Mouse (Mus musculus) kidney, postnatal 14 days (tissue): Measurements from ENCODE around the gene Ptges2.

Experiments
- DNase-seq: peaks from one replicate; pipeline ENCODE4 v3.0.0; 2022; ENCODE audit warnings: mixed read lengths

Ptges2 gene

DNA sequence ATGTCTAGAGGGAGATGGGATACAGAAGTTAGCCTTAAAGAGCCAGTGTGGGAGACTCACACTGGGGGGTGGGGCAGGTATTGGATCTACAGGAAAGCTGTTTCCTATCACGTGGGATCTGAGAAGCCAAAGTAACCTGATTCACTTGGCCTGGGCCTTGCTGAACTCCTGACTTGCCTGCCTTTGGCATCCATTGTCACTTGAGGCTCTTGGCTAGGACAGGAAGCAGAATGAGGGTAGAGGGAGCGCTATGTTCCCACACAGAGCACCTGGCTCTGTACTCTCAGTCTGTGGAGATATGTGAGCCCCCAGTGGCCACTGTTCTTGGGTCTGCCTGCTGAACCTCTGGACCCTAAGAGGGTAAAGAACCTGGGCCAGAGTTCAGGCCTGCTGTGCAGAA lies 20.9 kb downstream of the Ptges2 start:
- DNase-seq, result no peak

DNA sequence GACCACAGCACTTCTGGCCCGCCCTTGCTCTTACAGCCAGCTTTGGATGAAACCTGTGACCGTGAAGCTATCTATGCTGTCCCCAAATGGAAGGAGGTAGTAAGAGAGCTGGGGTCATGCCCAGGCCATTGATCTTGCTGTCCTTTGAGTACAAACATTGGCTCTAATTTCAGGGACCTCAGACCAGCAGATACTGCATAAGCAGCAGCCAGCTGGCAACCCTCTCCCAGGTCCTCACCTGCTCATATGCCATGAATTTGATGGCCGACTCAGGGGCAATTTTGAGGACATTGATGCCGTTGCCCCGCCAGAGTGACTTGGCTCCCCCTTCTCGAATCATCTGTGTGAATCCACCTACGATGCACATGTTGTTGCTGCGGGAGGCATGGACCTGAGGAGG lies 21.8 kb downstream of the Ptges2 start:
- no peak for DNase-seq

DNA sequence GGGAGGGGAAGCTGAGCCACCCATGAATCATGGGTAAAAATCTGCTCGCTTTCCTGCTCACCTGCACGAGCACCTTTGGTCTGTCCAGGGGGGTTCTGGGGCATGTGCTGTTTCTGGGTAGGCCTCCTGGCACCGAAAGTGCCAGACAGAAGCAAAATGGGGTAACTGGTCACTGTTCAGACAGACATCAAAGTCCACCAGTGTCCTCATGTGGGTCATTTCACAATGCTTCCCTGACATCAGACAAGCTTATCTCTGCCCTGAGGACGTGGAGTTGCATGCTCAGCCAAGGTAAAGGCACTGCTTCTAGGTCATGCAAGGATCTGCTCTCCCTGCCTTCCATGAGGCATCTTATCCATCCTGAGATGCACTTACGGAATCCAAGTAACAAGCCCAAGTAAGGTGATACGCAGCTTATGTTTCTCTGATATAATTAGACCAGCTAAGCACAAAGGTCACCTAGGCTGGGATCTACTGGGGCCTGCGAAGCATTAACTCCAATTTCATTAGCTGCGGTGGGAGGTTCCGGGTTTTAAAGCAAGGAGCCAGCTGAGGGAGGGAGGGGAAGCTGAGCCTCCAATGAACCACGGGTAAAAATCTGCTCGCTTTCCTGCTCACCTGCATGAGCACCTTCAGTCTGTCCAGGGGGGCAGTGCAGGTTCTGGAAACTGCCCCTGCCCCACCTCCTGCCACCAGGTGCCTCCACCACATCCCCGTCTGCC lies 22.9 kb downstream of the Ptges2 start:
- peak; percentile 71 for DNase-seq

DNA sequence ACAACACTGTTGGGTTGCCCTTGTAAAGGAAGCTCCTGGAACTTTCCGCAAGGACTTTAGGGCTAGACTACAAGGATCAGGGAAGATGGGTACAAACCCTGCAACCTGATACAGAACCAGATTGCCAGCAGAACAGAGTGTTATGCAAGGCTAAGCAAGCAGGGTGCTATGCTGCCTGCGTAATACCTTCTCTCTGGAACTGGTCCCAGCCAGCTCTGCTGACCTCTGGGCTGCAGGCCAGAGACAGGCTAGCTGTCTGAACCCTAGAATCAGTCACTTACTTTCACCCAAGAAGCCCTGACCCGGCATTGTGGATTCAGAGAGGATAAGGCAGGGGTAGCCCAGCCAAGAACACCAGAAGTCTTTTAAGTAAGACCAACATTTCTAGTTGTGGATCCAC lies 23.7 kb downstream of the Ptges2 start:
- peak; percentile 91 for DNase-seq

DNA sequence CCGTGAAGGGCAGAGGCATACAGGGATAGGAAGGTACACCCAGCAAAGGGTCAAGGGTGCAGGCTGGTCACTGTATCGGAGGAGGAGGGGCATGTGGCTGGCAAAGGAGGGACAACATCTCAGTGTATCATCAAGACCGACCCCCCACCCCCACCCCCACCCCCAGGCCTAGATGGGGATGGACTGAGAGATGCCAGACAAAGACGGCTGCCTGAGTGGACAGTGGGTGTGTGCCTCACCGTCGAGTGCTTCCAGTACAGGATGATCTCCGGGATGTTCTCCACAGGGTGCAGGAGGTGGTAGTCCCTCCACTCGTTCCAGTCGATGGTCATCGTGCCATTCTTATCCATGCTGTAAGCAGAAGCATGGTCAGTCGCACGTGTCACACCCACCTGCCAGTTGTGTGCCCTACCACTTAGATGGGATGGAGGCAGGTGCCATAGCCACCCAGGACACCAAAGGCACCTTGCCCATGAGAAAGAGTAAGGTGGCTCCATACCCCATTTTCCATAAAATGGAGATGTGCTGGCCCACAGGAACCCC lies 24.4 kb downstream of the Ptges2 start:
- no peak for DNase-seq

DNA sequence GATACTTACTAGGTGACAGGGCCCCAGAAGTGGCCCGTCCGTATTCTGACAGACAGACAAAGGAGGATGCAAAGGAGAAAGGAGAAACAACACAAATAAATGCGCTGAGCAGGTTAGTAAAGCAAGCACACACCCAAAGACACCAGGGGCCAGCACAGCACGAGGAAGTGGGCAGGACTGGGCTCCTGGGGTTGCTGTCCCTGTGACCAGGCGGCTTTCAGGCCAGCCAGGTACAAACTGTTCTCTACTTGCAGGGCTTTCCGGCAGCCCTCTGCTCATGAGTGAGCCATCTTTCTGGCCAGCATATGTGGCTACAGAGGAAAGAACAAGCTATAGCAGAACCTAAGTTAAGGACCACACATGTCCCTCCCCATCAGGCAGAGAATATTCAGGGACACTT lies 25.0 kb downstream of the Ptges2 start:
- DNase-seq, result no peak

DNA sequence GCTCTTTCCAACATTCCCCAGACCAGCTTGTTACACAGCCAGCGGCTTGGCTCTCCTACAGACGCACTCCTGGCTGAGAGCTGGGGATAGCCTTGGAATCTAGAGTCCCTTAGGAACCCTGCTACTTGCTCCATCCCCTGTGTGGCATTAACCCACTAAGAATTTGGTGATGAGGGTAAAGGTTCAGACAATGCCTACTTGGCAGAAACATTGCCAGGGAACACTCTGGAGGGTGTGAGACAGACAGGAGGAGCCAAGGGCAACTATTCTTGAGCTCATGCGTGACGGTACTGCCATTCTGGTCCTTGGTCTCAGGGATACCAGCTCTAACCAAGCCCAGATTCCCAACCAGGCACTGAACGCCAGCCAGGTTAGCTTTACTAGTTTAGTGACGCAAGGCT lies 26.2 kb downstream of the Ptges2 start:
- peak; percentile 75 for DNase-seq

DNA sequence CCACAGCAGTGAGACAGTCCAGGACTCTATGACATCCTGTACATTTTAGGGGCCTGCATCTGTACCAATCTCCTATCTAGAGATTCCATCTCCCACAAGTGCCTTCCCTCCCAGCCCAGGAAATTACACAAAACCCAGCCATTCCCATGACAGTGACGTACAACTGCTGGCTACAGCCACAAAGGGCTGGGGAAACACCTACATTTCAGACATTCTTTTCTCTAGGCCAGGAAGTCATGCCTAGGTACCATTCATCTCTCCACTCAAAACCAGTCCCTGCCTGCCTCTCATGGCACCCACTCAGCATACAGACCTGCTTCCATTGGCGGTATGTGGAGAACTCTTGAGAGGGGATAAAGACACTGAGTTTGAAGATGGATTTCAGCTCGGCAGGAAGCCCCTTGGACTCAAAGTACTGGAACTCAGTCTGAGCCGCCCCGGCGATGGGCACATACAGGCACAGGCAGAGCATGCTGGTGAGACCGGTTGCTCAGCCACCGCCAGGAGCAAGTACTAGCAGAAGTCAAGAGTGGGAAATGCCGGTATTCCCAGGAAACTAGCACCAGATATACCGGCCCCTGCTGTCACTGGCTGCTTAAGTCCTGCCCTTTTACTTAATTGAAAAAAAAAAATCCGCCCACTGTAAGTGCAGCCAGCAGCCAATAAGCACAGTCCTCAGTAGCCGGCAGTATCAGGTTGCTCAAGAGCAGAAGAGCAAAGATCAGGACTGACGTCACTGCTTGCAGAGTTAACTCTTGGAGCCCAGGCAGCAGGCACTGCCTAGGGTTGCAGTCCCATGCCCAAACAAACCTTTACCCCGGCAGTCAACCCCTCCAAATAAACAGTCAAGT lies 28.0 kb downstream of the Ptges2 start:
- peak; percentile 93 for DNase-seq

DNA sequence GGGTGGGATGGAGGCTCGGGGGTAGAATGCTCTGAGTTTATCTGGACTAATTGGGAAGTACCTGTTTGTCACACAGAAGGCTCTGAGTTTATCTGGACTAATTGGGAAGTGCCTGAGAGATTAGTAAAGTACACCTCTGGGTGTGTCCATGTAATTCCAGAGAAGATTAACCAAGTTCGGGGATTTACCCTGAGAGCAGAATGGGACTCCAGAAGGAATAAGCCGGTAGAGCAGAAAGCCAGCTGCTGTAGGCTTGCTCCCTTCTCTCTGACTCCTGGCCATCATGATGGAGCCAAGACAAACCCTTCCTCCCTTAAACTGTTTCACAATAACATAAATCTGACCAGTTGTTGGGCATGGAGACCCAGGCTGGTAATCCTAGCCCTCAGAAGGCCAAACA lies 29.1 kb downstream of the Ptges2 start:
- DNase-seq, result no peak

DNA sequence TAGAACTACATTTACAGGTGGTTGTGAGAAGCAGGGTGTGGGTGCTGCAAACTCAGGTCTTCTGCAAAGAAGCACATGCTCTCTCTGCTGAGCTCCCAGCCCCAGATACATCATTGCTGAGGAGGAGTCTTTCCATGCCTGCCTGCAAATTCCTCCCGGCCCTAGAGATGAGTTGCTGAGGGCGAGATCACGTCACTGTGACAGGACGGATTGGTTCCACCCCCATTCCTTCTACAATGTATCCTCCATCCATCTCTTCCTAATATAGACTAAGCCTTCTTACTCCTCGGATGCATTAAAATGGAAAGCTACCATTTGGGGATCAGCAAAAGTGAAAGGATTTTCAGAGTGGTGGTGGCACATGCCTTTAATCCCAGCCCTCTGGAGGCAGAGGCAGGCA lies 29.9 kb downstream of the Ptges2 start:
- DNase-seq, result no peak

DNA sequence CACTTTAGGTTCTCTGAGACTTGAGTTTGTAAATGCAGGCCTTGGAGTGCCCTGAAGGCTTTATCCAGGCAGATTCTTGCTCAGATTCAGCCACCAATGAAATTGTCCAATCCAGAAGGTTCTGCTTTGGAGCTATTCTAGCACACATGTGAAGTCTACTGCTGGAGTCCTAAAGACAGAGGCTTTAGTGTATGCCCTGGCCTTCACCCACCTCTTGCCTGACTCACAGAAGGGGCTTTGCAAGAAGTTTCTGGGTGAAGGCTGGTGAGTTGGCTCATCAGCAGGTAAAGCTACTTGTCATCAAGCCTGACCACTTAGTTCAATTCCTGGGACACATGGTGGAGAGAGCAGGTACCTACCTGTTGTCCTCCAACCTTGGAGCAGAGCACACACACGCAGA lies 30.4 kb downstream of the Ptges2 start:
- no peak for DNase-seq

DNA sequence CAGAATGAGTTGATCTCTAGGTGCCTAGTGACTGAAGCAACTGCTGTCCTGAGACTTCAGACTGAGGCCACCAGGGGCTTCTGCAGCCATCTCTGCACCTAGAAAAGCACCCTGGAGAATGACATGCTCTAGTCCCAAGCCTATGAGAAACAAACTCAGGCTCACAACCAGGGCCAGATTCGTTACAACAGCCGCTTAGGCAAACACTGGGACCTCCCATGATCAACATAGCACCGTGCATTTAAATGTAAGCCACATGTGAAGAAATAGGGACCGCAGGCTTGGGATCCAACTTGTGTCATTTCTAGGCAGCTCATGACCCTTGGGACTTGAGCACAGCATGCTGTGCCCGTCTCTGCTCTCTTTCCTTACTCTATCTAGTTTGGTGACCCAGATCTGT lies 32.0 kb downstream of the Ptges2 start:
- DNase-seq, result no peak

DNA sequence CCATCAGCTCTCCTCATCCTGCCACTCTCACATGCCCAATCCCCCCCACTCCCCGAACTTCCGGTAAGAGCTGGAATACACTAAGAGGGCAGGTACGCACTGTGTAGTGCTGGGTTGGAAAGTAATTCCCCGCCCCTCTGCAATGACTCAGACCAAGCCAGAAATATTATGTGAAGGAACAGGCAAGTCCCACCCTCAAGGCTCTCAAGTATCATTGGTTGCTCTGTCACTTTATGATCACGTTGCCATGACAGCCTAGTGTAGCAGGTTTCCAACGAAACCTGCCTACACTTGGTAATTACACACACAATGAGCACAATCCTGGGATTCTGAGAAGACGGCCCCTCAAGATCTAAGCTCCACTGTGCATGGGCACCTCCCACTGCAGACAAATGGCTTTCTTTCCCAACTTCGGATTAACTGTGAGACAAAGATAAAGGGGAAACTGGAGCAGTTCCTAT lies 32.6 kb downstream of the Ptges2 start:
- no peak for DNase-seq

DNA sequence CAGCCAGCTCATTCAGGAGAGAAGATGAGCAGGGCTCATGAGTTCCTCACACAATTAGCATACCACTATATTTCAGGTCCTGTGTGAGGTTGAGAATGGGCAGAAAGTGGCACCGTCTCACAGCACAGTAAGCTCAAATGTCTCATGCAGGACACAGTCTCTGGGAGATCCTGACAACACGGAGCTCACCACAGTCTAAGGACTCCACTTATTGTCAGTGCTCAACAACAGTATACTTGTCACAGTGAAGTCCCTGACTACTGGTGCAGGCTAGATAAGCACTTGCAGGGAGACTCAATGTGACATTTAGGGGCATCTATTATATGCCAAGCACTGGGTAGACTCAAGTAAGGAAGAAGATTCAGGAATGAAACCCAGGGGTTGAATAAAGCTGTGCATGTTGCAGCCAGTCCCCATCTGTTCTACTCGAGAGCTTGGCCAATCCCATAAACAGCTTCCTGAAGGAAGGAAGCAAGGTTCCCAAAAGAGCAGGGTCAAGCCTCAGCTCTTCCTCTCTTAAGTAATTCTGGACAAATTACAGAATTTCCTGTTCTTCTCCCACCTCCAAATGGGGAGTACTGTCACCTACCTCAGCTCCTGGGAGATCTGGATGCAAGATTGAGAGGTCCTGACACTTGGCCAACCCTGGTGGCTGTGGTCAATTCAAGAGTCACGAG lies 33.7 kb downstream of the Ptges2 start:
- no peak for DNase-seq

DNA sequence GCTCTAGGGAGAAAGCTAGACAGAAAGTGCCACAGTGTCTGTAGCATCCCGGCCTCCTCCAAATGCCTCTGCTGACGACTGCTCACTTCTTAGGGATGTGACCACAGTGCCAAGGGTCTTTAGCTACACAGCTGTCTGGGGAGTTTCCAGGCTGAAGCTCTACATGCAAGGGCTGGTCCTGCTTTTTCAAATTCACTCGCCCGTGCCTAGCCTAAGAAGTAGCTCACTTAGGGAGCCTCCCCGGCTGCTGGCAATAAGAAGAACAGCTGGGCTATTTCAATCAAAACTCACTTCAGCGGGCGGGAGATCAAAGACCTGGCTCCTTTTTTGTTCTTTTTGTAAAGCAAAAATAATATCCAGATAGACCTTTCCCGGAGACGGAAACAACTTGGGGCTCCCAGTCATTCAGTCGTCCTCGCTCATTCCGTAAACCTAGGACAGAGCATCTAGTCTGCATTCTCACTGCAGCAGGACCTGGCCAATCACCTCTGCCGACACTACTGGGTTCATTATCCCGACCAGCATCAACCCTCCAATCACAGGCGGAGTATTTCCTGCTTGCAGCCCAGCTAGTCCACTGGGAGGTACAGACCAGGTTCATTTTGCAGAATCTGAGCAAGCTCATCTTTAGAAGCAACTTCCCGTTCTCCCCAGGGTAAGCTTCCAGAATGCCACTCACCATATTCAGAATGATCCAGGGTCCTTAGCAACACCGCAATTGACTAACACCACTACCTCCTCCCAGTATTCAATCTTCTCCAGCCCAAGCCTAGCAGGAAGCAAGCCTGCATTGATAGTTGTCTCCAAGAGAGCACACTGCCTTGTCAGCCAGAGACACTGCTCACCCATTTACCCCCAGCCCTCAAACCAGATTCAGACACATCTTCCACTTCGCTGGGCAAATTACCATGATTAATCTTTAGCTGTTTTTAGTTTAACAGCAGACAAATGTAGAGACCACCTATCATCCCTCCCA lies 35.3 kb downstream of the Ptges2 start:
- DNase-seq, result peak; percentile 85

DNA sequence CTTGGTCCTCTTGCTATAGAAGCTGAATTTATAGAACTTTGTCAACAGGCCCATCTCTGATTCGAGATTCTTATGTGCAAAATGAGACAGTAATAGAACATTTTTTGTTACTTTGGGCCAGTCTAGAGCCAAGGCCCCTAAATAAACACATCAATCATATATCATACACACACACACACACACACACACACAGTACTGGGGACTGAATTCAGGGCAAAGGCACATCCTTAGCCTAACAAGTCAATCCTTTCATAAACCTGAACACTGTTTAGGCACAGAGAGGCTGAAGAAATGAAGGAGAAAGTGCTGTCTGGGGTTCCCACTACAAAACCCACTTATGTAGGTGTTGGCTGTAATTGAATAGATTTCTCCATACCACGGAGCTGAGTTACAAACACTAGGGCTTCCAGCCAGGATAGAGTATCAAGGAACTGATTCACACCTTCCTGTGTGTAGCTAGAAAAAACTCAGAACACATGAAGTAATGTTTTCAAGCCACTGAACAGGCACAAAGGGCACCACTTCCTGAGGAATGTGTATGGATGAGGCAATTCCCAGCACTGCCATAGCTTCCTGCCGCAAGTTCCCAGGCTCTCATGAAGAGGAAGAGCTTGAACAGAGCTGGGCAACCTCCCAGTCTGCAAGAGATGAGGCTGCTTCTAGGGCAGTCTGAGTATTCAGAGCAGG lies 41.1 kb downstream of the Ptges2 start:
- peak; percentile 63 for DNase-seq

DNA sequence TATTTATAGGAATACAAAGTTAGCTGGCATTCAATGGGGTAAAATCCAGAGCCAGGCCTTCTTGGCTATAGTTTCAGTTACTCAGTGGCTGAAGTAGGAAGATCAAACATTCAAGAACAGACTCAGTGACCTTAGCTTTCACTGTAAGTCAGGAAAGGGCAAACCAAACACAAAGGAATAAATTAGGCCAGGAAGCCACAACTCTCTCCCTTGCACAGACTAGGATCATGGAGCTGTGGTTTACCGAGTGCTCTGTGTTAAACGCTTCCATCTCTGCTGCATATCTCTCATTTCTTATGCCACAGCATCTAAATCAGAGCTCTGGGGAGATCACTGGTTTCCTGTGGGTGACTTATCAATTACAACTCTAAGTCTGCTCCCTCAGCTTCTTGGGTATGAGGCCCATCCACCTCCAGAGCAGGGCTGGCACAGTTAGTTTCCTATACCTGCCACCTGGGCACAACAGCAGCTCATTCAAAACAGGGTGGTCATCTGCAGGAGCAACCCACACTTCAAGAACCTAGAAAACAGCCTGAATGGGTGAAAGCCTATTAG lies 42.0 kb downstream of the Ptges2 start:
- DNase-seq, result no peak

DNA sequence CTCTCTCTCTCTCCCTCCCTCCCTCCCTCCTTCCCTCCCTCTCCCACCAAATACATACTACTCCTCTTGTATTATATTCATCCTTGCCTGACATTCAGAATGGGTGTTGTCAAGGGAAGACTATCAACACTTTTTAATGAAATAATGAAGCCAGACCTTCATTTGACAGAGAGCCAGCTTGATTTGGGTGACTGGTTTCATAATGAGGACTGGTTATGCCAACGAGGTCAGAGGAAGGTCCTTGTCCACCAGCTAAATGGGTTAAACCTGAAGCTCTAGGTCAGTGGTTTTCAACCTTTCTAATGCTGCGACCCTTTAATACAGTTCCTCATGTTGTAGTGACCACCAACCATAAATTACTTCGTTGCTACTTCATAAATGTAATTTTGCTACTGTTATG lies 43.0 kb downstream of the Ptges2 start:
- DNase-seq, result no peak

DNA sequence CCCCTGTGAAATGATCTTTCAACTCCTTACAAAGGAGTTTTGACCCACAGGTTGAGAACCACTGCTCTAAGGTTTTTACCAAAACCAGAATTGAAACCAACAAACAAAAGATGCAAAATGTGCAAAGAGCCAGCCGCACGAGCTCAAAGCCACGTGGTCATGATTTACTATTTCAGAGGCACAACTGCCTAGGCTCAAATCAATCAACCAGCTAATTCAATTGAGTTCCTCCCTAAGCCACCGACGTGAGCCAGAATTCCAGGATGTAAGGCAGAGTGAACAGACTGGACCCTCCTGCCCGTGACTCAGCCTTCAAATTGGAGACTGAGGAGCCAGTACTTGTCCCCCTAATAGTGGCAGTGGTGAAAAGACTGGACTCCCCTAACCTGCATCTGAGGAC lies 43.5 kb downstream of the Ptges2 start:
- no peak for DNase-seq

DNA sequence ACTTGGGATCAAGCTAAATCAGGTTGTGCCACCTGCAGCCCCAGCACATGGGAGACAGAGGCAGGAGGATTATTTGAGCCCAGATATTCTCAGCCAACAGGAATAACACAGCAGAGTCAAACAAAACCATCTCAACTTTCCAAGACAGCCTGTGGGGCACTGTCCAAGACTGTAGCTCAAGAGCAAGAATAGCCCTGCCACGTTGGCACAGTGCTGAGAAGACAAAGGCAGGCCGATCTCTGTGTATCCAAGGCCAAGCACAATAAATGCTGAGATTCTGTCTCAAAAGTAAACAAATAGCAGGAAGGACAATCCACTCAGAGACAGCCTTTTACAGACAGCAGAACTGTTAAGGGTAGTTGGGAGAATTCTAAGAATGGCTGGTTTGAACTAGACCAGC lies 44.5 kb downstream of the Ptges2 start:
- no peak for DNase-seq

DNA sequence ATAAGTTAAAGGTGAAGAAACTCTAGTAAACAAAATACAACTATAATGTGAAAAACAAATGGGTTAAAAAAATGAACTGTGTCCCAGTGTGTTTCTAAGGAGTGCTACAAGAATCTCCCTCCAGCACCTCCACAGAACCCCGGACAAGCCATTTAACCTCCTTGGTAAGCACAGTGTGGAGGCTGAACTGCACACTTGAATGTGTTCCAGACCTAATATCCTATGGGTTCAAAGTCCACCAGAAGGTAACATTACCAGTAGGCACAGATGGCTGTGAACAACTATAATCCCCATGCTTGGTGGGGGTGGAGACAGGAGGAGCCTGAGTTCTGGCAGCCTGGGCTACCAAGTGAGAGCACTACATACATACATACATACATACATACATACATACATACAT lies 44.9 kb downstream of the Ptges2 start:
- DNase-seq, result no peak
